Mouse (Mus musculus) embryonic facial prominence, embryonic 13.5 days (tissue): ENCODE data around the gene Kif14. TPM values are rescaled to one million over a fixed set of nuclear protein-coding genes. Genes with fewer than 3 reads are reported as not detected.
A peak's percentile ranks its signal among the peaks of the same experiment; 100 is the strongest.
"Not testable (repeated sequence)": the region's sequence is repeated elsewhere in the genome, so short reads cannot be mapped to it uniquely, and the experiment has no call there.

Source experiments
- ATAC-seq: fragments of 200-750 bp; cut with Nextera tagmentation; 2 replicates; pipeline ENCODE4 v1.8.0; 2017; ENCODE audit warnings: low read depth; ENCODE audit not compliant: insufficient number of reproducible peaks, insufficient read depth, low FRiP score, low TSS enrichment
- H3K27ac ChIP-seq: fragments of 300-500 bp; sonication (generic); 2 replicates; pipeline ENCODE4 v1.5.1; 2015; ENCODE audit warnings: moderate library complexity, mild to moderate bottlenecking, inconsistent platforms
- H3K27me3 ChIP-seq: fragments of 300-500 bp; sonication (generic); 2 replicates; pipeline ENCODE4 v1.6.1; 2015; ENCODE audit warnings: mild to moderate bottlenecking, inconsistent platforms
- H3K36me3 ChIP-seq: fragments of 300-500 bp; sonication (generic); 2 replicates; pipeline ENCODE4 v1.6.1; 2015; ENCODE audit warnings: mild to moderate bottlenecking, inconsistent platforms
- H3K4me1 ChIP-seq: fragments of 300-500 bp; sonication (generic); 2 replicates; pipeline ENCODE4 v1.6.1; 2015; ENCODE audit warnings: inconsistent platforms
- H3K4me2 ChIP-seq: fragments of 300-500 bp; sonication (generic); 2 replicates; pipeline ENCODE4 v1.6.1; 2015; ENCODE audit warnings: moderate library complexity, mild to moderate bottlenecking, inconsistent platforms
- H3K4me3 ChIP-seq: fragments of 300-500 bp; sonication (generic); 2 replicates; pipeline ENCODE4 v1.5.1; 2015; ENCODE audit warnings: mild to moderate bottlenecking, inconsistent platforms
- H3K9ac ChIP-seq: fragments of 300-500 bp; sonication (generic); 2 replicates; pipeline ENCODE4 v1.6.1; 2015; ENCODE audit warnings: mild to moderate bottlenecking, inconsistent platforms
- H3K9me3 ChIP-seq: fragments of 300-500 bp; sonication (generic); 2 replicates; pipeline ENCODE4 v1.6.1; 2016; ENCODE audit warnings: inconsistent platforms
- WGBS: fragments of 180-500 bp; shearing (Covaris S2); methylation state at CpG from one replicate; pipeline ENCODE4 v1.1.7; 2015; ENCODE audit warnings: mixed read lengths; 5-methylcytosine and 5-hydroxymethylcytosine counted together
- polyA plus RNA-seq: library from polyadenylated mRNA; unstranded; fragments of >200 nt; fragmentation: Nextera tagmentation; extraction: Ambion mirVana; gene quantifications from 2 replicates; pipeline ENCODE4 v1.2.1, GENCODE M21; 2015

Gene Kif14
- polyA plus RNA-seq, 1 experiment from 2014 or later: 7.2 TPM

GRCm38 (mm10) chr1:136538247-136538646 is 72.1 kb downstream of the Kif14 start:
- no peak for ATAC-seq
- Histone ChIP-seq H3K4me2 (no peak overlapping the region), H3K27me3 (no peaks in the 10 kb centered on the region), H3K36me3 (no peaks in the 10 kb centered on the region; the same call in 1 of the 2 replicates), H3K27ac (no peak overlapping the region), H3K4me1 (peaks cover 12% of the 10 kb centered on the region; the same call in 1 of the 2 replicates), H3K9ac (no peak overlapping the region), H3K4me3 (no peak overlapping the region), H3K9me3 (no peaks in the 10 kb centered on the region)
- WGBS: 90% methylated on average over 4 of the region's 4 CpGs

DNA sequence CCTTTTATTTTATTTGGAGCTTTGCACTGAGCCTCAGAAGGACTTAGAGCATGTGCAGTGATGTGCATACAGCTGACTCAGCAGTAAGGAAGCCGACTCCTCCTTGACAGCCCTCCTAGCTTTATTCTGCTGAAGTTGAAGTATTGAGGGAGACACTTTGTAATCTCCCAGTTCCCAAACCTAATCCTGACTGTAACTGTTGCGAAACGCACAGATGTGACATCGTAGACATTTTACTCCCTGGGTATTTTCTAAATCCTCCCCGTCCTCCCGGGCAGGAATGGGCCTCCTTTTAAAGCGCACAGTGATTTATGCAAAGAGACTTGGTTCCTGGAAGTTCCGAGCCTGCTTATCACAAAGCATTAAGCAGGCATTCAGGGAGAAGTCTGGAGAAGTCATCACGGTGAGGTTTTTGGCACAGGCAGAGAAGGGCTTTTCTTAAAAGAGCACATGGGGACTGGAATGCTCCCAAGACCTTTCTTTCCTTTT is 74.3 kb downstream of the Kif14 start:
- Histone ChIP-seq H3K9me3 (no peaks in the 10 kb centered on the region), H3K27ac (no peak overlapping the region), H3K27me3 (no peaks in the 10 kb centered on the region), H3K36me3 (no peaks in the 10 kb centered on the region; the same call in 1 of the 2 replicates), H3K4me1 (peaks cover 12% of the 10 kb centered on the region; the same call in 1 of the 2 replicates), H3K4me2 (no peak overlapping the region), H3K4me3 (no peak overlapping the region), H3K9ac (no peak overlapping the region)
- 38% methylated on average over 9 of the region's 9 CpGs for WGBS
- no peak for ATAC-seq

DNA sequence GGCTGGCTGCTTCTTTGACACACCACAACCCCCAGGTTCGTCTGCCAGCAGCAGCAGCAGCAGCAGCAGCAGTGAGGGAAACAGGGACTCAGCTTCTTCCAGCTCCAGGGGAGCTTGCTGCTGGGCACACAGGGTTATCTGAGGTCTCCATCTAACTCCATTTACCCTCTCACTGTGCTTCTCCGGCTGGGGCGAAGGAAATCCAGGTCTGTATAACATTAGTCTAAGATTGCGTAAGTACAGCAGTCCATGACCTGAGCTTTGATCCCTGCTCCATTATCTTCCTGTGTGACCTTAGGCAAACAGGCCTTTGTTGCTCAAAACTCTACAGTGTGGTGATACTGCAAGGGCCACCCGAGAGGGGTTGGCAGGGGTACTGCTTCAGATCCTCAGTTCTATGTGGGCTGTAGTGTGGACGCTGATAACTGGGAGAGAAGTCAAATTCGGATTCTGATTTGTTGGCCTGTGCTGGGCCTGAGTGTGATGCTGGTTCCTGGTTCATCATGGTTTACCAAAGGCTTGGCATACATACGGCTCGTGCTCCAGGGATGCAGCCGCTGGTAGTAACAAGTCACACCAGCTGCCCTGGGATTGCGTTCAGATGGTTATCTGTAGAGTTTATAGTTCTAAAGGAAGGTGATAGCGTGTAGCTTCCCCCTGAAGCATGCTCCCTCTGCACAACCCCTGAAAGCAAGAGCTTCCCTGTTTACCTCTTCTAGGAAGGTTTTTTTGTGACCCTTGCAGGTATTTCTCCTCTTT is 75.7 kb downstream of the Kif14 start:
- Histone ChIP-seq H3K4me1 (peaks cover 12% of the 10 kb centered on the region; the same call in 1 of the 2 replicates), H3K4me2 (no peak overlapping the region), H3K4me3 (no peak overlapping the region), H3K9me3 (no peaks in the 10 kb centered on the region), H3K36me3 (no peaks in the 10 kb centered on the region), H3K27ac (no peak overlapping the region), H3K27me3 (no peaks in the 10 kb centered on the region), H3K9ac (no peak overlapping the region)
- WGBS: 54% methylated on average over 12 of the region's 12 CpGs
- no peak for ATAC-seq

DNA sequence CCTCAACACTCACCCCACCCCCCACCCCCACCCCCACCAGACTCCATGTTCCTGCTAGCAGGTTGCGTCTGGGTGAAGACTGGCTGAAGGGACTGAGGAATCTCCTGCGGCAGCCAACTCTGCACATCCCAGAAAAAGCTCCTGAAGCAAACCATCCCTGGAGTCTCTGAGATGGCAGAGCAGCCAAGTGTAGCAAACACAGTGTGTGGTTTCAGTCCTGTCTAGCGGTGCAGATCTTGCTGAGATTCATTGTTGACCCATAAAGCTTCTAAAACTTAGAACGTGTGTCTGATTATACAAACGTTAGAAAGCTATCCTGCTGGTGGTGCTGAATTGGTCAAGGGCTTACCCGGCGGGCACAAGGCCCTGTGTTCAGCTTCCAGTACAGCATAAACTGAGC is 77.8 kb downstream of the Kif14 start:
- H3K4me1 ChIP-seq: peaks cover 12% of the 10 kb centered on the region; the same call in 1 of the 2 replicates
- no peak overlapping the region for H3K9ac ChIP-seq
- H3K36me3 ChIP-seq: no peaks in the 10 kb centered on the region
- no peaks in the 10 kb centered on the region for H3K9me3 ChIP-seq
- no peak overlapping the region for H3K4me3 ChIP-seq
- WGBS: 58% methylated on average over 7 of the region's 7 CpGs
- H3K27ac ChIP-seq: no peak overlapping the region
- H3K27me3 ChIP-seq: no peaks in the 10 kb centered on the region
- no peak for ATAC-seq
- no peak overlapping the region for H3K4me2 ChIP-seq

DNA sequence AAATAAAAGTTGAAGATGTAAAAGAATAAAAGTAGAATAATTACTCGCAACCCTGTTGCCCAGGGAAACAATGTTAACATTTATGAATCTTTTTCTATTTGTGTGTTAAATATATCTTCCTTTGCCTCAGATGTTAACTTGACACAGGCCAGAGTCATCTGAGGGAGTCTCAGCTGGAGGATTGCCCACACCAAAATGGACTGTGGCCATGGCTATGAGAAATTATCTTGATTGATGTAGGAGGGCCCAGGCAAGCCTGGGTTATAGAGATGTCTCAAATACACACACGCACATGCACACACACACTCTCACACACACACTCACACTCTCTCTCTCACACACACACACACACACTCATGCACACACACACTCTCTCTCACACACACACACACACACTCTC is 80.9 kb downstream of the Kif14 start:
- no peak for ATAC-seq
- no peak overlapping the region for H3K9ac ChIP-seq
- H3K27me3 ChIP-seq: no peaks in the 10 kb centered on the region
- no peak overlapping the region for H3K4me3 ChIP-seq
- H3K4me1 ChIP-seq: peaks cover 4% of the 10 kb centered on the region; the same call in 1 of the 2 replicates
- H3K9me3 ChIP-seq: no peaks in the 10 kb centered on the region
- WGBS: 91% methylated on average over 2 of the region's 2 CpGs
- no peak overlapping the region for H3K27ac ChIP-seq
- no peak overlapping the region for H3K4me2 ChIP-seq
- no peaks in the 10 kb centered on the region for H3K36me3 ChIP-seq

DNA sequence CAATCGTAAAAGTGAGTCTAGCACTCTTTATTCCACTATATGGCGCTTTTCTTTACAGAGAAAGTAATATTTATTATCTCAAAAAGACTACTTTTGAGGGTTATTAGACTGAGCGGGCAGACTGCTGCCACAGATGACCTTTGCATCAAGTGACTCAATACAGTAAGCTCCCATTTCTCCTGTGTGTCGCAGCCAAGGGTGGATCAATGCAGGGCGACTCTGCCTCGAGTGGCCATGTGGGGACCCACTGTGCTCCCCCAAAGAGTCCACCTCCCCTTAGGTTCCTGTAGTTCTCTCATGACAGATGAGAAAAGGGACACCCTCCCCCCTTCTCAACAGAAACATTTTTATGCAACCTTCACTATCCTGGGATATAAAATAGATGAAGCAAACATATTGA is 84.1 kb downstream of the Kif14 start:
- ATAC-seq: no peak
- Histone ChIP-seq H3K36me3 (no peaks in the 10 kb centered on the region), H3K4me2 (no peak overlapping the region), H3K4me1 (peaks cover 4% of the 10 kb centered on the region; the same call in 1 of the 2 replicates), H3K4me3 (no peak overlapping the region), H3K9me3 (no peaks in the 10 kb centered on the region), H3K27me3 (no peaks in the 10 kb centered on the region), H3K27ac (no peak overlapping the region), H3K9ac (no peak overlapping the region)
- 92% methylated on average over 6 of the region's 6 CpGs for WGBS

GRCm38 (mm10) chr1:136550851-136551540 is 84.9 kb downstream of the Kif14 start:
- H3K27ac ChIP-seq: 0 out of 2 replicates have a peak overlapping the region, but pooled peaks have one; percentile 11
- H3K27me3 ChIP-seq: no peaks in the 10 kb centered on the region
- no peak overlapping the region for H3K4me3 ChIP-seq
- H3K9me3 ChIP-seq: no peaks in the 10 kb centered on the region
- H3K4me1 ChIP-seq: peaks cover 6% of the 10 kb centered on the region
- 0 out of 2 replicates have a peak overlapping the region, but pooled peaks have one; percentile 14 for H3K4me2 ChIP-seq
- no peak overlapping the region for H3K9ac ChIP-seq
- no peaks in the 10 kb centered on the region for H3K36me3 ChIP-seq
- 22% methylated on average over 16 of the region's 16 CpGs for WGBS
- no peak for ATAC-seq

DNA sequence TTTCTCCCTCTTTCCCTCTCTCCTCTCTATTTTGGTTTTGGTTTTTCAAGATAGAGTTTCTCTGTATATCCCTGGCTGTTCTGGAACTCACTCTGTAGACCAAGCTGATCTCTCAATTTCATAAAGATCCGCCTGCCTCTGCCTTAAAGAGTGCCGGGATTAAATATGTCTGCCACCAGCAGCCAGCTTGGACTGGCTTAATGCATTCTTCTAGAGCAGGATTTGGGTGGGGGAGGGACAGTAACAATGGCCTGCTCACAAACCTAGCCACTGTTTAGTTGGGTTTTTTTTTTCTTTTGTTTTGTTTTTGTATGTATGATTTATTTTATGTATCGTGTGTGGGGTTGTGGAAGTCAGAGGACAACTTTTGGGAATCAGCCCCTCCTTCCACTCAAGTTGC is 88.5 kb downstream of the Kif14 start:
- no peaks in the 10 kb centered on the region for H3K27me3 ChIP-seq
- peaks cover 14% of the 10 kb centered on the region for H3K4me1 ChIP-seq
- no peak overlapping the region for H3K4me2 ChIP-seq
- H3K9ac ChIP-seq: no peak overlapping the region
- H3K4me3 ChIP-seq: no peak overlapping the region
- no peaks in the 10 kb centered on the region for H3K36me3 ChIP-seq
- no peak for ATAC-seq
- H3K9me3 ChIP-seq: no peaks in the 10 kb centered on the region
- H3K27ac ChIP-seq: no peak overlapping the region
- WGBS: 94% methylated on average over 3 of the region's 3 CpGs

DNA sequence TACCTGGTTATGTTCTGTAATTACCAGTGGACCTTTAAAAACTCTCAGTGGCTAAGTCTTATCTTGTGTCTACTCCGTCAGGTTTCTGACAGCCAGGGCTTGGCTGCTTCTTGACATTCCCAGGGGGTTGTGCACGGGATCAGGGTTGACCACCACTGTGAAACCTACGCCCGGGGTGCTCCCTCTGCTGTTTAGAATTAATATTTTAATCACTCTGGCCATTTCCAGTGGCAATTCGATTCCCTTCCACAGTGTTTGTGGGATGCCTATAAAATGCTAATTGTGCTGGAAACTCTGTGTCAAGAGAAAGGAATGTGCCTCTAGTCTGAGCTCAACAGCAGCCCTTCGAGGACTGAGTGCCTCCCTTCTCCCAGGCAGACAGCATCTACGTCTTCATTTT is 89.7 kb downstream of the Kif14 start:
- no peak overlapping the region for H3K9ac ChIP-seq
- H3K27ac ChIP-seq: no peak overlapping the region
- no peak for ATAC-seq
- H3K4me2 ChIP-seq: no peak overlapping the region
- 39% methylated on average over 7 of the region's 7 CpGs for WGBS
- no peaks in the 10 kb centered on the region for H3K27me3 ChIP-seq
- H3K36me3 ChIP-seq: no peaks in the 10 kb centered on the region
- no peaks in the 10 kb centered on the region for H3K9me3 ChIP-seq
- H3K4me1 ChIP-seq: peaks cover 16% of the 10 kb centered on the region
- no peak overlapping the region for H3K4me3 ChIP-seq

DNA sequence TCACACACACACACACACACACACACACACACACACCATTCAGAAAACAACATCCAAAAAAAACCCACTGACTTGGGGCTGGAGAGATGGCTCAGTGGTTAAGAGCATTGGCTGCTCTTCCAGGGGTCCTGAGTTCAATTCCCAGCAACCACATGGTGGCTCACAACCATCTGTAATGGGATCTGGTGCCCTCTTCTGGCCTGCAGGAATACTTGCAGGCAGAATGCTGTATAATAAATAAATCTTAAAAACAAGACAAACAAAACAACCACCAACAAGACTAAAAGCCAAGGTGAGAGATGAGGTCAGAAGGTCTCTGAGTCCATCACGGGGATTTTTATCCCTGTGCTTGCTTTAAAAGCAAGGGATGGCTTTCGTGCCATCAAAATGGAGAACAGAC is 90.5 kb downstream of the Kif14 start:
- H3K27ac ChIP-seq: not testable (repeated sequence)
- 89% methylated on average over 2 of the region's 2 CpGs for WGBS

GRCm38 (mm10) chr1:136557436-136557835 is 91.3 kb downstream of the Kif14 start:
- H3K27me3 ChIP-seq: no peaks in the 10 kb centered on the region
- H3K9me3 ChIP-seq: no peaks in the 10 kb centered on the region
- no peak overlapping the region for H3K27ac ChIP-seq
- H3K4me2 ChIP-seq: no peak overlapping the region
- no peak for ATAC-seq
- no peak overlapping the region for H3K9ac ChIP-seq
- 89% methylated on average over 12 of the region's 12 CpGs for WGBS
- no peak overlapping the region for H3K4me3 ChIP-seq
- H3K4me1 ChIP-seq: peaks cover 21% of the 10 kb centered on the region
- H3K36me3 ChIP-seq: no peaks in the 10 kb centered on the region

More for the DNA sequence above, 90.5 kb downstream of the Kif14 start:
- ATAC-seq, H3K9ac ChIP-seq, H3K27me3 ChIP-seq, H3K9me3 ChIP-seq, H3K4me2 ChIP-seq, H3K4me3 ChIP-seq, H3K36me3 ChIP-seq: not testable (repeated sequence)
- H3K4me1 ChIP-seq: peaks cover 13% of the 10 kb centered on the region

GRCm38 (mm10) chr1:136558762-136559161 is 92.6 kb downstream of the Kif14 start:
- no peak for ATAC-seq
- H3K9me3 ChIP-seq: no peaks in the 10 kb centered on the region
- no peak overlapping the region for H3K4me2 ChIP-seq
- H3K4me3 ChIP-seq: no peak overlapping the region
- no peaks in the 10 kb centered on the region for H3K27me3 ChIP-seq
- no peak overlapping the region for H3K9ac ChIP-seq
- peaks cover 28% of the 10 kb centered on the region for H3K4me1 ChIP-seq
- no peak overlapping the region for H3K27ac ChIP-seq
- no peaks in the 10 kb centered on the region for H3K36me3 ChIP-seq
- 44% methylated on average over 5 of the region's 5 CpGs for WGBS
